13 mouse cellular contexts compared by ENCODE assay signal in the genomic region with DNA sequence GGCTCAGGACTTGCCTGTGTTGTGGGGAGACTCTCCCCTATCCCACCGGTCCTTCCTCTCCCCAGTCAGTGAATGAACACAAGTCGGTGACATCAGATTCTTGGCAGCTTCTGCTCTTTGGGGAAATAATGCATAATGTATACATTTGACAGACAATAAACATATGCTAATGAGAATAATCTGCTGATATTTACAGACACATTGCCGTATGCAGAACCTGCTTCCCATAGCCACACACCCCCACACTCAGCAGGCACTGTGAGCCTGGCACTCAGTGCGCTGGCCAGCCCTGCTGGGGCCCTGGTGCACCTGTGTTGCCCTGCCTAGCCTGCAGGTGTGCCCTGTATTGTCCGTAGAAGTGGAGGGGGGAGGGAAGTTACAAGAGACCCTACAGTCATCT.
DNase-seq lines count a peak whose midpoint lies in the region; ATAC-seq and TF ChIP-seq lines count a peak whose summit lies in the region.
"Had no signal": no experiment of that assay in that cellular context is flagged by ENCODE, and none has a peak within 500 bp of the region (broad histone marks: within the 10 kb centered on the region; RNA-seq: fewer than 3 reads in every experiment).

No protein-coding gene starts in this region.

- no peak overlapping the region for H3K4me3 ChIP-seq in neural tube, embryonic 13.5 days
- no peak overlapping the region for H3K4me3 ChIP-seq in forebrain, embryonic 11.5 days (ENCODE audit: low read depth, low read length)
- H3K4me3 ChIP-seq in hindbrain, postnatal 0 days (ENCODE audit: low read length), result no peak overlapping the region
- no peak overlapping the region for H3K4me3 ChIP-seq in neural tube, embryonic 15.5 days (replicated peaks)
- H3K4me3 ChIP-seq: embryonic facial prominence, embryonic 12.5 days had no signal

- no peaks in the 10 kb centered on the region for H3K36me3 ChIP-seq in neural tube, embryonic 13.5 days
- H3K36me3 ChIP-seq in forebrain, embryonic 11.5 days (ENCODE audit: control insufficient read depth, insufficient read depth, low read length), result no peaks in the 10 kb centered on the region
- no peaks in the 10 kb centered on the region for H3K36me3 ChIP-seq in hindbrain, postnatal 0 days (ENCODE audit: insufficient read depth, low read length)
- no peaks in the 10 kb centered on the region for H3K36me3 ChIP-seq in neural tube, embryonic 15.5 days
- H3K36me3 ChIP-seq: embryonic facial prominence, embryonic 12.5 days; G1E had no signal

- no peak overlapping the region for H3K27ac ChIP-seq in neural tube, embryonic 13.5 days (replicated peaks)
- no peak overlapping the region for H3K27ac ChIP-seq in forebrain, embryonic 11.5 days (ENCODE audit: low read depth, low read length)
- no peak overlapping the region for H3K27ac ChIP-seq in hindbrain, postnatal 0 days
- H3K27ac ChIP-seq in neural tube, embryonic 15.5 days (replicated peaks), result no peak overlapping the region
- H3K27ac ChIP-seq: embryonic facial prominence, embryonic 12.5 days had no signal

- no peak for DNase-seq in neural tube, embryonic 10.5 days (ENCODE audit: extremely low spot score, low spot score)
- DNase-seq in forebrain, embryonic 11.5 days (ENCODE audit: low spot score), result no peak
- no peak for DNase-seq in hindbrain, postnatal 0 days (ENCODE audit: low spot score)
- no peak for DNase-seq in embryo, embryonic 10.5 days (ENCODE audit: low spot score)
- no peak for DNase-seq in kidney, adult 18-20 months
- no peak for DNase-seq in thymus, postnatal 25 days
- DNase-seq: adrenal gland, postnatal 10 days; lung, postnatal 4 days; thymus, postnatal 14 days had no signal

- WGBS in neural tube, embryonic 13.5 days, result 34% methylated on average over 5 of the region's 5 CpGs
- WGBS in forebrain, embryonic 11.5 days, result 47% methylated on average over 5 of the region's 5 CpGs
- WGBS in hindbrain, postnatal 0 days, result 11% methylated on average over 5 of the region's 5 CpGs
- WGBS in neural tube, embryonic 15.5 days, result 35% methylated on average over 5 of the region's 5 CpGs

- no peak for TF ChIP-seq CTCF in hindbrain, postnatal 0 days (IDR thresholded peaks at IDR 0.05; ENCODE audit: low read depth)

- peaks cover 26% of the 10 kb centered on the region for H3K4me1 ChIP-seq in neural tube, embryonic 13.5 days (replicated peaks)
- peaks cover 14% of the 10 kb centered on the region for H3K4me1 ChIP-seq in forebrain, embryonic 11.5 days (replicated peaks; ENCODE audit: control insufficient read depth, insufficient read depth, low read length)
- H3K4me1 ChIP-seq in hindbrain, postnatal 0 days (ENCODE audit: insufficient read depth, low read length), result peaks cover 6% of the 10 kb centered on the region
- H3K4me1 ChIP-seq in neural tube, embryonic 15.5 days, result peaks cover 17% of the 10 kb centered on the region

- H3K27me3 ChIP-seq in neural tube, embryonic 13.5 days, result peaks cover 13% of the 10 kb centered on the region; the same call in 1 of the 2 replicates
- H3K27me3 ChIP-seq in forebrain, embryonic 11.5 days (ENCODE audit: control insufficient read depth, insufficient read depth, low read length), result no peaks in the 10 kb centered on the region
- H3K27me3 ChIP-seq in hindbrain, postnatal 0 days (ENCODE audit: insufficient read depth, low read length), result no peaks in the 10 kb centered on the region; the same call in 1 of the 2 replicates
- 0 out of 2 replicates have a peak, but pooled peaks cover 4% of the 10 kb centered on the region for H3K27me3 ChIP-seq in neural tube, embryonic 15.5 days (replicated peaks)

- no peak for ATAC-seq in neural tube, embryonic 13.5 days (ENCODE audit: low read depth)
- ATAC-seq in forebrain, embryonic 11.5 days (replicated peaks; ENCODE audit: low FRiP score), result 0 out of 2 replicates have a peak, but pooled peaks have one; percentile 24
- ATAC-seq in hindbrain, postnatal 0 days, result 0 out of 2 replicates have a peak, but pooled peaks have one; percentile 41
- 0 out of 2 replicates have a peak, but pooled peaks have one; percentile 14 for ATAC-seq in neural tube, embryonic 15.5 days (ENCODE audit: low FRiP score)

- 0 out of 2 replicates have a peak overlapping the region, but pooled peaks have one; percentile 17 for H3K9ac ChIP-seq in neural tube, embryonic 13.5 days
- H3K9ac ChIP-seq in forebrain, embryonic 11.5 days (ENCODE audit: low read length), result peak overlapping the region; percentile 7; the same call in 1 of the 2 replicates
- H3K9ac ChIP-seq in hindbrain, postnatal 0 days (replicated peaks; ENCODE audit: low read length), result no peak overlapping the region
- no peak overlapping the region for H3K9ac ChIP-seq in neural tube, embryonic 15.5 days (replicated peaks)
- H3K9ac ChIP-seq: embryonic facial prominence, embryonic 12.5 days had no signal

- no peak overlapping the region for H3K4me2 ChIP-seq in neural tube, embryonic 13.5 days
- H3K4me2 ChIP-seq in forebrain, embryonic 11.5 days (ENCODE audit: low read depth, low read length, severe bottlenecking), result no peak overlapping the region
- H3K4me2 ChIP-seq in hindbrain, postnatal 0 days (ENCODE audit: low read depth, low read length), result no peak overlapping the region
- H3K4me2 ChIP-seq in neural tube, embryonic 15.5 days, result no peak overlapping the region
- H3K4me2 ChIP-seq: embryonic facial prominence, embryonic 12.5 days had no signal

- no peaks in the 10 kb centered on the region for H3K9me3 ChIP-seq in neural tube, embryonic 13.5 days
- no peaks in the 10 kb centered on the region for H3K9me3 ChIP-seq in forebrain, embryonic 11.5 days (ENCODE audit: control insufficient read depth, low read length)
- no peaks in the 10 kb centered on the region for H3K9me3 ChIP-seq in hindbrain, postnatal 0 days (ENCODE audit: low read length)
- H3K9me3 ChIP-seq in neural tube, embryonic 15.5 days (replicated peaks), result no peaks in the 10 kb centered on the region
- H3K9me3 ChIP-seq: embryonic facial prominence, embryonic 12.5 days; G1E had no signal

Comparison
In these comparisons a context has a peak if more than half of its experiments do, and no peak if none do; other contexts are left out.
1. H3K9ac ChIP-seq: peak in neural tube, embryonic 13.5 days (single experiment) and forebrain, embryonic 11.5 days (single experiment); none in hindbrain, postnatal 0 days (single experiment) and neural tube, embryonic 15.5 days (single experiment).